Mouse (Mus musculus): Measurements from ENCODE around the gene Mboat1.

Mboat1 gene

GRCm38 (mm10) chr13:30136243-30136922 is at the start of gene Mboat1:
Mboat1 (plus strand) TSS chr13:30136489.
- peak; percentile 23 for DNase-seq (ENCODE audit: low read depth)

- DNase-seq (ENCODE audit: low read depth) = no peak
These were observed 43.2 kb upstream of the Mboat1 start for GRCm38 (mm10) chr13:30093086-30093485.

GRCm38 (mm10) chr13:30095851-30096250 is 40.4 kb upstream of the Mboat1 start:
- no peak for DNase-seq (ENCODE audit: low read depth)

GRCm38 (mm10) chr13:30096536-30096935 is 39.8 kb upstream of the Mboat1 start:
- no peak for DNase-seq (ENCODE audit: low read depth)

GRCm38 (mm10) chr13:30109001-30109600 is 27.2 kb upstream of the Mboat1 start:
- DNase-seq (ENCODE audit: low read depth) = no peak

GRCm38 (mm10) chr13:30115792-30116191 is 20.5 kb upstream of the Mboat1 start:
- no peak for DNase-seq (ENCODE audit: low read depth)

- no peak for DNase-seq (ENCODE audit: low read depth)
These were observed 787 bp downstream of the Mboat1 start for GRCm38 (mm10) chr13:30136923-30137629.

GRCm38 (mm10) chr13:30137951-30138350 is 1.7 kb downstream of the Mboat1 start:
- DNase-seq (ENCODE audit: low read depth) = no peak

GRCm38 (mm10) chr13:30140149-30140548 is 3.9 kb downstream of the Mboat1 start:
- DNase-seq (ENCODE audit: low read depth) = no peak

GRCm38 (mm10) chr13:30140646-30141045 is 4.4 kb downstream of the Mboat1 start:
- DNase-seq (ENCODE audit: low read depth) = no peak

GRCm38 (mm10) chr13:30141996-30142395 is 5.7 kb downstream of the Mboat1 start:
- DNase-seq (ENCODE audit: low read depth) = no peak

- DNase-seq (ENCODE audit: low read depth) = no peak
These were observed 10.2 kb downstream of the Mboat1 start for GRCm38 (mm10) chr13:30146468-30146867.

GRCm38 (mm10) chr13:30154264-30154663 is 18.0 kb downstream of the Mboat1 start:
- no peak for DNase-seq (ENCODE audit: low read depth)

GRCm38 (mm10) chr13:30159626-30160025 is 23.3 kb downstream of the Mboat1 start:
- no peak for DNase-seq (ENCODE audit: low read depth)

GRCm38 (mm10) chr13:30163521-30163920 is 27.2 kb downstream of the Mboat1 start:
- DNase-seq (ENCODE audit: low read depth) = no peak

GRCm38 (mm10) chr13:30166138-30167090 is 30.1 kb downstream of the Mboat1 start:
- no peak for DNase-seq (ENCODE audit: low read depth)

GRCm38 (mm10) chr13:30167499-30167898 is 31.2 kb downstream of the Mboat1 start:
- DNase-seq (ENCODE audit: low read depth) = no peak

GRCm38 (mm10) chr13:30168803-30169202 is 32.5 kb downstream of the Mboat1 start:
- no peak for DNase-seq (ENCODE audit: low read depth)

GRCm38 (mm10) chr13:30170061-30170460 is 33.8 kb downstream of the Mboat1 start:
- no peak for DNase-seq (ENCODE audit: low read depth)

GRCm38 (mm10) chr13:30174586-30174985 is 38.3 kb downstream of the Mboat1 start:
- DNase-seq (ENCODE audit: low read depth) = no peak

- DNase-seq (ENCODE audit: low read depth) = peak; percentile 65
These were observed 41.1 kb downstream of the Mboat1 start for GRCm38 (mm10) chr13:30177356-30177755.

GRCm38 (mm10) chr13:30185549-30185948 is 49.3 kb downstream of the Mboat1 start:
- DNase-seq (ENCODE audit: low read depth) = no peak

Measured in fibroblast of lung, adult 2 months (primary cell).